Mouse (Mus musculus): ENCODE results near the gene Tifa. TPM values are rescaled to one million over a fixed set of nuclear protein-coding genes. Genes with fewer than 3 reads are reported as not detected.

Gene Tifa
- polyA plus RNA-seq, 1 experiment, result 7.7 TPM

- H3K27ac ChIP-seq (ENCODE audit: insufficient read depth, low read length), result no peak overlapping the region
- H3K4me3 ChIP-seq (ENCODE audit: insufficient read depth, low read length), result no peak overlapping the region
- peaks cover 3% of the 10 kb centered on the region for H3K4me1 ChIP-seq (ENCODE audit: control insufficient read depth, insufficient read depth, low read length)
- TF ChIP-seq CTCF (IDR thresholded peaks at IDR 0.05; ENCODE audit: extremely low read depth, insufficient read depth, low read length) (no peak), POLR2A (IDR thresholded peaks at IDR 0.05; ENCODE audit: extremely low read depth, insufficient read depth, low read length) (no peak)
Observed at GRCm38 (mm10) chr3:127835594-127835993, 46.0 kb downstream of the Tifa start.

DNA sequence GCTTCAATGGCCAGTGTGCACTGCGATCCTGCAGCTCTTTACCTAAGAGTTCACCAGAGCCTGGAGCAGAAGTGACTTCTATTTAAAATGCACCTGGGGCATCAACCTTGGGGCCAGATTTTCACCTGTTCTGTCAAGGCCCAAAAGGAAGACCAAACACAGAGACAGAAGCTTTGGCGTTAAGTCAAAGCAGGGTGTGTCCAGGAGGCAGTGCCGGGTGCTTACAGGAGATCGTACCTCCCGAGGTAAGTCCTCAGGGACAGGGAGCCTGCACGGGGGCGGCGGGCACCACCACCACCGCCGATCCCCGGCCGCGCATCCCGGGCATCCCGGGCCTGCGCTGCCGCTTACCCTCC lies 47.2 kb downstream of the Tifa start:
- no peak for TF ChIP-seq CTCF (IDR thresholded peaks at IDR 0.05; ENCODE audit: extremely low read depth, insufficient read depth, low read length)
- TF ChIP-seq POLR2A (IDR thresholded peaks at IDR 0.05; ENCODE audit: extremely low read depth, insufficient read depth, low read length), result no peak
- Histone ChIP-seq H3K4me1 (ENCODE audit: control insufficient read depth, insufficient read depth, low read length) (peaks cover 3% of the 10 kb centered on the region), H3K27ac (ENCODE audit: insufficient read depth, low read length) (no peak overlapping the region), H3K4me3 (ENCODE audit: insufficient read depth, low read length) (peak overlapping the region; percentile 55)

GRCm38 (mm10) chr3:127837154-127837865 lies 47.7 kb downstream of the Tifa start, which contains the start of gene Ap1ar:
TSS of gene Ap1ar (minus strand) at chr3:127837523.
- H3K4me3 ChIP-seq (ENCODE audit: insufficient read depth, low read length), result peak within 1 kb of the TSS; percentile 55
- H3K27ac ChIP-seq (ENCODE audit: insufficient read depth, low read length), result peak within 1 kb of the TSS; percentile 31
- H3K4me1 ChIP-seq (ENCODE audit: control insufficient read depth, insufficient read depth, low read length), result peaks cover 3% of the 10 kb centered on the region
- peak; percentile 36; the same call in 1 of the 2 replicates for TF ChIP-seq CTCF (IDR thresholded peaks at IDR 0.05; ENCODE audit: extremely low read depth, insufficient read depth, low read length)
- peak; percentile 91 for TF ChIP-seq POLR2A (IDR thresholded peaks at IDR 0.05; ENCODE audit: extremely low read depth, insufficient read depth, low read length)

DNA sequence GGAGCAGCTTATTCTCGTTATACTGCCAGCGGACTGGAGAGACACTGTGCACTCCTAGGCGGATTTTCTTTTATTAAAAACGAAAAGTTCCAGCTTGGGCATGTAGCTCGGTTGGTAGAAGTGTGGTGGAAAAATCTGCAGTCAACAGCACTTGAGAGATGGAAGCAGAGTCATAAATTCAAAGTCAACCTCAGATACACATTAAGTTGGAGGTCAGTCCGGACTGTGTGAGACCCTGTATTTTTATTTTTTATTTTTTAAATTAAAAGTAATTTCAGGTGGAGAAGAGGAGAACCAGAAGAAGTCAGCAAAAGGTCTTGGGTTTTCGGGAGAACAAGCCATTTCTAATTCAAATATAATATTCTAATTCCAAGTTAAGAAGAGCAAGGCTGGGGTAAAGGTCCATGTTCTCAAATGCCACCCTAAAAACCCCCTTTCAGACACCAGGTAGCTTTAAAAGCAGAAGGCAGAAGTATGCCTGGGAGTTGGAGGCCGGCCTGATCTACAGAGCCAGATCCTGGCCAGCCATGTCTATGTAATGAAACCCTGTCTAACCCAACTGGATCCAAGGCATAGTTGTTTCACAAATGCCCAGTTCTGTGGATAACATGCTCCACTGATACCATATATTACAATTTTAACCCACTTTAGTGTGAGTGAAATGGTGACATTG lies 48.5 kb downstream of the Tifa start:
- H3K4me1 ChIP-seq (ENCODE audit: control insufficient read depth, insufficient read depth, low read length), result peaks cover 3% of the 10 kb centered on the region
- no peak overlapping the region for H3K27ac ChIP-seq (ENCODE audit: insufficient read depth, low read length)
- H3K4me3 ChIP-seq (ENCODE audit: insufficient read depth, low read length), result peak overlapping the region; percentile 55
- no peak for TF ChIP-seq POLR2A (IDR thresholded peaks at IDR 0.05; ENCODE audit: extremely low read depth, insufficient read depth, low read length)
- no peak for TF ChIP-seq CTCF (IDR thresholded peaks at IDR 0.05; ENCODE audit: extremely low read depth, insufficient read depth, low read length)

DNA sequence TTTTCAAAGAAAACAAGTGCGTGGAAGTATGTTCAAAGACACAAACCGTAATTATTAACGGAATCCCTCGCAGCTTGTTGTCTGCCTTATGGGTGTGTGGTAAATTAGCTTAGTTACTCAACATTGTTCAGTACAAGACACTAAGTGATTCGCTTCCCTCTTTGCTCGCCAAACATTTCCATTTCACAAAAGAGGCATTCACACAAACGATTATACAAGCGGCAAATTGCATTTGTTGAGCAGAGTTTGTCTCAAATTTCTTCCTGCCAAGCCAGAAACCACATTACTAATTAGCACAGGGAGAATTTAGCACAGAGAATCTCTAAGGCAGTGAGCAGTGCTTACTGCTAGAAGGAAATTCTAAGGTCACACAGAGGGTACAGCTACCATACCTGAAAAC lies 52.3 kb downstream of the Tifa start:
- H3K4me3 ChIP-seq (ENCODE audit: insufficient read depth, low read length), result no peak overlapping the region
- H3K4me1 ChIP-seq (ENCODE audit: control insufficient read depth, insufficient read depth, low read length), result no peaks in the 10 kb centered on the region
- no peak for TF ChIP-seq POLR2A (IDR thresholded peaks at IDR 0.05; ENCODE audit: extremely low read depth, insufficient read depth, low read length)
- TF ChIP-seq CTCF (IDR thresholded peaks at IDR 0.05; ENCODE audit: extremely low read depth, insufficient read depth, low read length), result no peak
- no peak overlapping the region for H3K27ac ChIP-seq (ENCODE audit: insufficient read depth, low read length)

DNA sequence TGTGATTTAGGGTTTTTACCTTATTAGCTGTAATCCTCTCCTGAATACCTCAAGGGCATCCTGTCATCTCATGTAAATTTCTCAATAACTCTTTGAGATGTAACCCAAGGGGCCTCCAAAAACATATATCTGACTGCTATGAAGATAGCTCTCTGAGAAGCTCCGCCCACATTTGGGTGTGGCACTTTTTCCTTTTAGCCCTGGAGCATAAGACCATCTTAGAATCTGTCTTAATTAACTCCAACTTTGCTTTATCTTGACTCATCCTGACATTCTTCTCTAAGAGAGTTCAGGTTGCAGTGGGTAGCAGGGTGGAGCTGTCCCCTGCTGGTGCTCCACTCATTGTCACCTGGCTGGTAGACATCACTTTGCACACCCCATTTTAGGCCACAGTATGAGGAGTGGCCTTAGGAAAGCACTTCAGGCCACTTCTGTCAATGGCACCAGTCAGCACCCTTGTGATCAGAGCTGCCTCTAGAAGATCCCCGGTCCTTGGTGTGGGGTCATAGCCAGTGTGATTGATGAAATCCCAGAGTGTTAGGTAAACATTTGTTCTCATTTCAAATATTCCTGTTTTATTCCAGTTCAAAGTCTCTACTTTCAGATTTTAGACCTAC lies 53.8 kb downstream of the Tifa start:
- Histone ChIP-seq H3K4me1 (ENCODE audit: control insufficient read depth, insufficient read depth, low read length) (no peaks in the 10 kb centered on the region), H3K4me3 (ENCODE audit: insufficient read depth, low read length) (no peak overlapping the region), H3K27ac (ENCODE audit: insufficient read depth, low read length) (no peak overlapping the region)
- TF ChIP-seq CTCF (IDR thresholded peaks at IDR 0.05; ENCODE audit: extremely low read depth, insufficient read depth, low read length), result no peak
- no peak for TF ChIP-seq POLR2A (IDR thresholded peaks at IDR 0.05; ENCODE audit: extremely low read depth, insufficient read depth, low read length)

- TF ChIP-seq POLR2A (IDR thresholded peaks at IDR 0.05; ENCODE audit: extremely low read depth, insufficient read depth, low read length) (no peak), CTCF (IDR thresholded peaks at IDR 0.05; ENCODE audit: extremely low read depth, insufficient read depth, low read length) (no peak)
Observed at GRCm38 (mm10) chr3:127843941-127844327, 54.3 kb downstream of the Tifa start.

DNA sequence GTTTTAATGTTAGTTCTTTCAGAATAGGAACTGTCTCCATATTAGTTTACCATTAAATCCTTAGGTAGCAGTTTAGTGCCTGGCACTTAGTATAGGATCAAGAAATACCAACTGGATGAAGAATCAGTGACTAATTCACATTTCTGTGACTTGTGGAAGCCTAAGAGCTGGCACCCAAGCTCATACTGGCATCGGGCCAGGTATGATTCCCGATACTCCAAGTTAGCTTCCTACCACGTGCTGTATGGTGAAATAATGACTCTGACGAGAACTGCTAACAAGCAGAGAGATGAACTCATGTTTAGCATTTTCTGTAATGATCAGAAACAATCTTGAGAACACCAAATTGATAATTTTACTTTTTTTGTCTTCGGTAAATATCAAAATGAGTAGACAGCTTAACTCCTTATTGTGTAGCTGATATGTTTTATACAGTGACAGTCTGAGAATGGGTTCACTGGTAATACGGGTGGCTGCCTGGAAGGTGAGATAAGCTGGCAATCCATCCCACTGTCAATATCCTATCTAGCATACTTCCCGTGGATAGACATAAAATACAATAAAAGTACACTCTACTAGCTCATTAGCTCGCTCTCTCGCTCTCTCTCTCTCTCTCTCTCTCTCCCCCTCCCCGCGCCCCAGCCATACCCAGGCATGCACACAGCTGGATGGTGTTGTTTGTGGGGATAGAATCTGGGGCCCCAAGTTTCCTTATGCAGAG lies 58.6 kb downstream of the Tifa start:
- TF ChIP-seq POLR2A (IDR thresholded peaks at IDR 0.05; ENCODE audit: extremely low read depth, insufficient read depth, low read length), result no peak
- no peak for TF ChIP-seq CTCF (IDR thresholded peaks at IDR 0.05; ENCODE audit: extremely low read depth, insufficient read depth, low read length)
- peaks cover 2% of the 10 kb centered on the region for H3K4me1 ChIP-seq (ENCODE audit: control insufficient read depth, insufficient read depth, low read length)
- no peak overlapping the region for H3K4me3 ChIP-seq (ENCODE audit: insufficient read depth, low read length)
- H3K27ac ChIP-seq (ENCODE audit: insufficient read depth, low read length), result no peak overlapping the region

More at GRCm38 (mm10) chr3:127843941-127844327, 54.3 kb downstream of the Tifa start:
- Histone ChIP-seq H3K4me1 (ENCODE audit: control insufficient read depth, insufficient read depth, low read length) (no peaks in the 10 kb centered on the region), H3K4me3 (ENCODE audit: insufficient read depth, low read length) (no peak overlapping the region), H3K27ac (ENCODE audit: insufficient read depth, low read length) (no peak overlapping the region)

DNA sequence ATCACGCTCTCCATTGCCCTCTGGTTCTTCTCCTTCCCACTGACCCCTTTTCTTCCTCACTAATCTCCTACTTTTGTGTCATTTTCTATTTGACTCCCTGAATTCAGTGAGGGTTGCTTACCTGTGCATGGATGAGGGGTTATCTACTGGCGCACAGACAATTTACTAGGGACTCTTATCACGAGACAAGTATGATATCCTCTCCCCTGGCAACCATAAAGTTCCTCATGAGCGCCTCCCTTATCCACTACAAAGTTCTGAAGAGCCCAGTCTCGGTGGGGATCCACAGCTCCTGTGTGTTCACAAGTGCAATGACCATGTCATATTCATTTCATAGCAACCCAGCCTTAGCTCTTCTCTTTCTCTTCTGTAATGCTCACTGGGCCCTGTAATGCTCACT lies 60.3 kb downstream of the Tifa start:
- no peak for TF ChIP-seq CTCF (IDR thresholded peaks at IDR 0.05; ENCODE audit: extremely low read depth, insufficient read depth, low read length)
- no peak for TF ChIP-seq POLR2A (IDR thresholded peaks at IDR 0.05; ENCODE audit: extremely low read depth, insufficient read depth, low read length)
- Histone ChIP-seq H3K4me1 (ENCODE audit: control insufficient read depth, insufficient read depth, low read length) (peaks cover 2% of the 10 kb centered on the region), H3K4me3 (ENCODE audit: insufficient read depth, low read length) (no peak overlapping the region), H3K27ac (ENCODE audit: insufficient read depth, low read length) (no peak overlapping the region)
